Mouse (Mus musculus): ENCODE data around the gene 4931440F15Rik.

DNA sequence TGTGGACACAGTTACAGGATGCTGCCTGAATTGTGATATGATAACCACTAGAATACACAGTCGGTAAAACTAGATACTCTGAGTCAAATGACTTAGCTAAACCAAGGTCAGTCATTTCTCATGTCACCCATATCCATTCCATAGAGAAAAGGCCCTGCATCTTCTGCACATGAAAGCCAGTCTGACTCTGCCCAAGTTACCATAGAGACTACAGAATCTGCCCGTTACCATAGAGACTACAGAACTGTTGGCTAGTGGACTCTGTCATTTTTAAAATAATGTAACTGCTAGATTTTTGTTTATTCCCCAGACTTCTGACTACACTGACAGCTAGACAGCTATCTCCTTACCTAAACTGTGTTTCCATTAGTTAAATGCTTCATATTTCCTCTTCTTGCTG is 2.3 kb upstream of the 4931440F15Rik start:
- TF ChIP-seq ZNF384 (IDR thresholded peaks at IDR 0.05; ENCODE audit: low read depth, low read length) (no peak), HCFC1 (IDR thresholded peaks at IDR 0.05; ENCODE audit: borderline replicate concordance, insufficient read depth, low read length) (no peak), CHD2 (IDR thresholded peaks at IDR 0.05; ENCODE audit: low read depth, low read length) (no peak), ZC3H11A (IDR thresholded peaks at IDR 0.05; ENCODE audit: borderline replicate concordance, low read depth, low read length) (no peak), MAFK (IDR thresholded peaks at IDR 0.05; ENCODE audit: insufficient read depth, low read depth, low read length) (no peak)

Measured in ES-E14 (cell line).